8 mouse cellular contexts compared by ENCODE assay signal in the genomic region with DNA sequence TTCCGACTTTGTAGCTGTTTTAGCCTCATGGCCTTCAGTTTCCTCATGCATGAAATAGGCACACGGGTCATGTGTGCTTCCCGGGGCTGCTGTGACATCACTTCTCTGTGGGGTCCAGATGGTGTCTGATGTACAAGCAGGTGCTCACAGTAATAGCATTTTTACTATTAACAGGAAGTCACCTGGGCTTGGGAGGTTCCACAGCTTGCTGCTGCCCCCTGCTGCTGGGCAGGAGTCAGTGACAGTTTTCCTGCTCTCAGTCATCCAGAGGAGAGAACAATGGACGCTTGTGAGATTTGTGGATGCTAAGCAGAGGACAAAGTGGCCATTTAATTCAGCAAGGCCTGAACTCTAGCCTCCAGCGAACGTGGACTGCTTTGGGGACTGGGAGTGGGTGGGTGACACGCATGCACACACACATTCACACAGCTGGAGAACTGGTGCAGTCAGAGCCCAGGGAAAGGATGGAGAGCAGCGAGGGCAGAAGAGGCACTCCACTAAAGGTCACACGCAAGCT. TPM values are rescaled to one million over a fixed set of nuclear protein-coding genes. Genes with fewer than 3 reads are reported as not detected.
DNase-seq lines count a peak whose midpoint lies in the region; ATAC-seq lines count a peak whose summit lies in the region.

No protein-coding gene starts in this region.

- H3K4me2 ChIP-seq in stomach, embryonic 14.5 days (replicated peaks; ENCODE audit: low read depth, low read length): no peak overlapping the region

- H3K27me3 ChIP-seq in heart, embryonic 10.5 days (ENCODE audit: insufficient read depth, poor library complexity, severe bottlenecking): no peaks in the 10 kb centered on the region
- no peaks in the 10 kb centered on the region for H3K27me3 ChIP-seq in stomach, embryonic 14.5 days (ENCODE audit: control insufficient read depth, insufficient read depth, low read length)

- peak; percentile 91 for DNase-seq in A20 (ENCODE audit: low read depth, low spot score)
- DNase-seq in adipocyte (ENCODE audit: low spot score): peak; percentile 44
- peak; percentile 68 for DNase-seq in embryo, embryonic 10.5 days (ENCODE audit: low spot score)
- no peak for DNase-seq in heart, embryonic 10.5 days (ENCODE audit: low spot score)
- DNase-seq in kidney, postnatal 10 days: peak; percentile 78
- DNase-seq in liver: peak; percentile 64
- DNase-seq in naive thymus-derived CD4-positive, alpha-beta T cell, adult 2 months (ENCODE audit: low read depth): peak; percentile 88

- H3K36me3 ChIP-seq in heart, embryonic 10.5 days: peaks cover 50% of the 10 kb centered on the region
- peaks cover 32% of the 10 kb centered on the region for H3K36me3 ChIP-seq in stomach, embryonic 14.5 days (ENCODE audit: control insufficient read depth, insufficient read depth, low read length)

- WGBS in heart, embryonic 10.5 days: 48% methylated on average over 9 of the region's 9 CpGs
- WGBS in stomach, embryonic 14.5 days: 52% methylated on average over 9 of the region's 9 CpGs

- H3K9me3 ChIP-seq in heart, embryonic 10.5 days: no peaks in the 10 kb centered on the region
- no peaks in the 10 kb centered on the region for H3K9me3 ChIP-seq in stomach, embryonic 14.5 days (ENCODE audit: control insufficient read depth, low read depth, low read length)

- no peak overlapping the region for H3K9ac ChIP-seq in stomach, embryonic 14.5 days (replicated peaks; ENCODE audit: low read depth, low read length)

- H3K4me1 ChIP-seq in heart, embryonic 10.5 days: peaks cover 22% of the 10 kb centered on the region
- no peaks in the 10 kb centered on the region for H3K4me1 ChIP-seq in stomach, embryonic 14.5 days (ENCODE audit: control insufficient read depth, insufficient read depth, low read length)

- no peak overlapping the region for H3K4me3 ChIP-seq in heart, embryonic 10.5 days
- no peak overlapping the region for H3K4me3 ChIP-seq in stomach, embryonic 14.5 days (ENCODE audit: low read depth, low read length)

- peak; percentile 47; the same call in 1 of the 2 replicates for ATAC-seq in stomach, embryonic 14.5 days (ENCODE audit: insufficient number of reproducible peaks, insufficient read depth, low FRiP score, low read depth)

- peak overlapping the region; percentile 30; the same call in 1 of the 2 replicates for H3K27ac ChIP-seq in heart, embryonic 10.5 days
- no peak overlapping the region for H3K27ac ChIP-seq in stomach, embryonic 14.5 days (ENCODE audit: low read length)

RNA-seq across cellular contexts. Expression of a gene that starts 35.7 kb away (rescaled TPM):
- 0.07 and 0.11 TPM in 2 replicates for polyA plus RNA-seq in heart, embryonic 10.5 days (2016; fragmentation: Nextera tagmentation; extraction: Ambion mirVana)
- 0.46 and 0.49 TPM in 2 replicates for polyA plus RNA-seq in stomach, embryonic 14.5 days (2014; fragmentation: Nextera tagmentation; extraction: Ambion mirVana)
